Mouse (Mus musculus) midbrain, embryonic 12.5 days (tissue): Measurements from ENCODE around the gene Adam10. TPM values are rescaled to one million over a fixed set of nuclear protein-coding genes. Genes with fewer than 3 reads are reported as not detected.
A peak's percentile ranks its signal among the peaks of the same experiment; 100 is the strongest.

Experiments used
- ATAC-seq: fragments of 200-750 bp; cut with Nextera tagmentation; 2 replicates; pipeline ENCODE4 v1.8.0; 2017; ENCODE audit warnings: low read depth, moderate TSS enrichment, moderate library complexity; ENCODE audit not compliant: low FRiP score
- H3K27ac ChIP-seq: fragments of 300-500 bp; sonication (generic); replicated peaks from 2 replicates; pipeline ENCODE4 v1.5.1; 2016; ENCODE audit warnings: mild to moderate bottlenecking
- H3K27me3 ChIP-seq: fragments of 300-500 bp; sonication (generic); 2 replicates; pipeline ENCODE4 v1.6.1; 2016; ENCODE audit warnings: mild to moderate bottlenecking
- H3K36me3 ChIP-seq: fragments of 300-500 bp; sonication (generic); 2 replicates; pipeline ENCODE4 v1.6.1; 2016
- H3K4me1 ChIP-seq: fragments of 300-500 bp; sonication (generic); 2 replicates; pipeline ENCODE4 v1.6.1; 2016
- H3K4me2 ChIP-seq: fragments of 300-500 bp; sonication (generic); replicated peaks from 2 replicates; pipeline ENCODE4 v1.6.1; 2016; ENCODE audit warnings: mild to moderate bottlenecking, moderate library complexity
- H3K4me3 ChIP-seq: fragments of 300-500 bp; sonication (generic); 2 replicates; pipeline ENCODE4 v1.5.1; 2016; ENCODE audit warnings: mild to moderate bottlenecking
- H3K9ac ChIP-seq: fragments of 300-500 bp; sonication (generic); replicated peaks from 2 replicates; pipeline ENCODE4 v1.6.1; 2016; ENCODE audit warnings: mild to moderate bottlenecking, moderate library complexity
- H3K9me3 ChIP-seq: fragments of 300-500 bp; sonication (generic); 2 replicates; pipeline ENCODE4 v1.6.1; 2016; ENCODE audit warnings: mild to moderate bottlenecking
- WGBS: fragments of 180-500 bp; shearing (Covaris S2); methylation state at CpG from one replicate; pipeline ENCODE4 v1.1.7; 2016; 5-methylcytosine and 5-hydroxymethylcytosine counted together
- polyA plus RNA-seq: library from polyadenylated mRNA; unstranded; fragments of >200 nt; fragmentation: Nextera tagmentation; extraction: Ambion mirVana; gene quantifications from 2 replicates; pipeline ENCODE4 v1.2.1, GENCODE M21; 2016

Gene Adam10
- polyA plus RNA-seq: 82.6 and 88.4 TPM in 2 replicates

DNA sequence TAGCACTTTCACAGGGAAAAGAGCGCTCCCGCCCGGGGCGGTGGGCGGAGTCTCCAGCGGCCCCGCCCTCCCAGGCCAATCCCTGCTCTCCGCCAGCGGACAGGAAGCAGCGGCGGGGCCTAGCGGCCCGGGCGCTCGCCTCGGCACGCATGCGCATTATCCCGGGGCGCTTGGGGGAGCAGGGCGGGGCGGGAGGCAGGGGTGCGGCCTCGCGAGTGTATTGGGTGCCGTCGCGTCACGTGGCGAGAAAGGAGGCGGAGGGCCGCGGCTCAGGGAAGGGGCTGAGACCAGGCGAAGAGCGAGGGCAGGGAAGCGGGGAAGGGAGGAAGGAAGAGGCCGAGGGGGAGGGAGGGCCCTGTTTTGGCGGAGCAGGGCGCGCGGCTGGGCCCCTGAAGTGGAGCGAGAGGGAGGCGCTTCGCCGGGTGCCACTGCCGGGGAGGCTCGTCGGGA is at the start of gene Adam10:
Adam10 (plus strand) TSS at position 316 of the 450 bp plus-strand sequence.
- Histone ChIP-seq H3K4me3 (peak within 1 kb of the TSS; percentile 98), H3K9ac (peak within 1 kb of the TSS; percentile 96), H3K9me3 (no peaks in the 10 kb centered on the region), H3K27ac (peak within 1 kb of the TSS; percentile 98), H3K4me1 (peaks cover 16% of the 10 kb centered on the region), H3K27me3 (no peaks in the 10 kb centered on the region), H3K36me3 (no peaks in the 10 kb centered on the region), H3K4me2 (peak within 1 kb of the TSS; percentile 89)
- ATAC-seq: peak; percentile 99
- under 1% methylated on average over 42 of the region's 48 CpGs for WGBS

DNA sequence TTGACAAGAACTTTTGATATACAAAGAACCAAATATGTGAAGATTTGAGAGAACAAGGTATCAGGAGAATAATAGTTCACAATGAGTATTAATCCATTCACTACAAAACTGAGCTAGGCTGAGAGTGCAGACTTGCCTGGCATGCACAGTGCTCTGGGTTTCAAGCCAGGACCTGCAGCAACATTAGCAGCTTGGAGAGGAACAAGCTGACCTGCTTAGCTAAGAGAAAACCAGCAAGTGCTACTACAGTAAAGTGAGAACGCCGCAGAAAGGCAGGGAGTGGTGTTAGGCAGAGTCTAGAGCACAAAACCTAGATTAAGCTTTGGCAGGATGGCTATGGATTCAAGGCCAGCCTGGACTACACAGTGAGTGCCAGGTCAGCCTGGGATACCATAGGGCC is 49.1 kb upstream of the Adam10 start:
- Histone ChIP-seq H3K4me2 (no peak overlapping the region), H3K4me3 (no peak overlapping the region), H3K36me3 (no peaks in the 10 kb centered on the region), H3K9ac (no peak overlapping the region), H3K4me1 (no peaks in the 10 kb centered on the region), H3K27me3 (no peaks in the 10 kb centered on the region), H3K9me3 (no peaks in the 10 kb centered on the region), H3K27ac (no peak overlapping the region)
- WGBS: 80% methylated on average over 2 of the region's 2 CpGs
- no peak for ATAC-seq

DNA sequence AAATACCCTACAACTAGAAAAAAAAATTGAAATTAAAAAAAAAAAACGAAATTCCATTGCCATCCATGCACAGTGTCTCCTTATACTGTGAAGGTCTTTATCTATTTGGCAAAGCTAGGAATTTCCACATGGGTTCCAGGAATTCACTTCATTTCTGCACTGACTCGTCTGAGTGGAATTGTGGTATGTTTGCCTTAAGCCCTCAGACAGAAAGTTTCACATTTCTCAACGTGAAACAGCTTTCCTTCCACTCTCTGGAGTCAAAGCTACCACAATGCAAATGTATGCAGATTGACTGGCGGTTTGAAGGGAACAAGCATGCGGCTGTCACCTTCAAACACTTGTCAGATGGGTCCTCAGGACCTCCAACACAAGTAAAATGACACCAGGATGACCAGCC is 47.1 kb upstream of the Adam10 start:
- H3K4me2 ChIP-seq: no peak overlapping the region
- H3K4me3 ChIP-seq: no peak overlapping the region
- no peaks in the 10 kb centered on the region for H3K4me1 ChIP-seq
- H3K9ac ChIP-seq: no peak overlapping the region
- H3K27me3 ChIP-seq: no peaks in the 10 kb centered on the region
- no peak overlapping the region for H3K27ac ChIP-seq
- no peaks in the 10 kb centered on the region for H3K9me3 ChIP-seq
- no peaks in the 10 kb centered on the region for H3K36me3 ChIP-seq
- ATAC-seq: no peak
- 29% methylated on average over 5 of the region's 5 CpGs for WGBS

DNA sequence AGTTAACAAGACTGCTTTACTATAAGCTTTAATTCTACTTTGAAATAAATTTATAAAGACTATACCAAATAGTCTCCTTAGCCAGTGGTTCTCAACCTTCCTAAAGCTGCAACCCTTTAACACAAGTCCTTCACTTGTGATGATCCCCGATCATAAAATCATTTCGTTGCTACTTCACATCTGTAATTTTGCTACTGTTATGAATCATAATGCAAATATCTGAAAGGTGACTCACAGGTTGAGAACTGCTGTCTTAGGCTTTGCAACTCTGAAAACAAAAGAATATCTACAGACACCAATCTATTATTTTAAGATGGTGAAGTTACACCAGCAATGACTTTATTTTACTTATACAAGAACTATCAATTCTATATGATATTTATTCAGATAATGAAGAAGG is 42.0 kb upstream of the Adam10 start:
- WGBS: 92% methylated on average over 2 of the region's 2 CpGs
- Histone ChIP-seq H3K4me2 (no peak overlapping the region), H3K36me3 (no peaks in the 10 kb centered on the region), H3K9ac (no peak overlapping the region), H3K4me3 (no peak overlapping the region), H3K4me1 (no peaks in the 10 kb centered on the region), H3K9me3 (no peaks in the 10 kb centered on the region), H3K27me3 (no peaks in the 10 kb centered on the region), H3K27ac (no peak overlapping the region)
- no peak for ATAC-seq

- Histone ChIP-seq H3K4me3 (no peak overlapping the region), H3K4me2 (no peak overlapping the region), H3K27ac (no peak overlapping the region), H3K36me3 (no peaks in the 10 kb centered on the region), H3K9me3 (no peaks in the 10 kb centered on the region), H3K9ac (no peak overlapping the region), H3K27me3 (no peaks in the 10 kb centered on the region), H3K4me1 (peaks cover 5% of the 10 kb centered on the region)
- 93% methylated on average over 2 of the region's 2 CpGs for WGBS
- ATAC-seq: no peak
Measured at GRCm38 (mm10) chr9:70650260-70650659, 28.5 kb upstream of the Adam10 start.

- Histone ChIP-seq H3K36me3 (no peaks in the 10 kb centered on the region), H3K4me3 (no peak overlapping the region), H3K27me3 (no peaks in the 10 kb centered on the region), H3K4me2 (no peak overlapping the region), H3K4me1 (peaks cover 5% of the 10 kb centered on the region), H3K9me3 (no peaks in the 10 kb centered on the region), H3K27ac (no peak overlapping the region), H3K9ac (no peak overlapping the region)
- ATAC-seq: no peak
- 95% methylated on average over 1 of the region's 1 CpGs for whole genome bisulfite sequencing
Measured at GRCm38 (mm10) chr9:70650994-70651393, 27.8 kb upstream of the Adam10 start.

GRCm38 (mm10) chr9:70652221-70652620 is 26.6 kb upstream of the Adam10 start:
- H3K4me1 ChIP-seq: peaks cover 5% of the 10 kb centered on the region
- no peak overlapping the region for H3K4me3 ChIP-seq
- H3K27ac ChIP-seq: no peak overlapping the region
- 81% methylated on average over 2 of the region's 2 CpGs for WGBS
- H3K36me3 ChIP-seq: no peaks in the 10 kb centered on the region
- no peak overlapping the region for H3K4me2 ChIP-seq
- no peak overlapping the region for H3K9ac ChIP-seq
- no peaks in the 10 kb centered on the region for H3K9me3 ChIP-seq
- H3K27me3 ChIP-seq: no peaks in the 10 kb centered on the region
- no peak for ATAC-seq

DNA sequence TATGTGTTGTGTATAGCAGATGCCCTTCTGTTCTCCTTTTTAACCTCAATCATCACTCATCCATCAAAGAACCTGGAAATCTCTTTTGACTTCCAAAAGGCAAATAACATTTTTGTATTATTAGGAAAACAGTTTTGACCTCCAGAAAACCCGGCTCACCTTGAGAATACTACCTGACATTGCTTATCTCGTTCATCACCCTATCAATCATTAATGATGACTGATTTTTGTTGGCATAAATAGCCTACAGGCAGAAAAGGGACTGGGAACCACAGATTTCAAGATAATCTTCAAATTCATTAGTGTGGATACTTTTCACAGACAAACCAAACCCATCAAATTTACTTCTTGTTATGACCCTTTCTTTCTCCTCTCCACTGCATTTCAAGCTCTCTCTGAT is 24.9 kb upstream of the Adam10 start:
- Histone ChIP-seq H3K4me1 (peaks cover 8% of the 10 kb centered on the region), H3K9ac (no peak overlapping the region), H3K27me3 (no peaks in the 10 kb centered on the region), H3K36me3 (no peaks in the 10 kb centered on the region), H3K9me3 (no peaks in the 10 kb centered on the region), H3K4me3 (peak overlapping the region; percentile 15), H3K4me2 (peak overlapping the region; percentile 36), H3K27ac (no peak overlapping the region)
- WGBS: 84% methylated on average over 2 of the region's 2 CpGs
- ATAC-seq: no peak

DNA sequence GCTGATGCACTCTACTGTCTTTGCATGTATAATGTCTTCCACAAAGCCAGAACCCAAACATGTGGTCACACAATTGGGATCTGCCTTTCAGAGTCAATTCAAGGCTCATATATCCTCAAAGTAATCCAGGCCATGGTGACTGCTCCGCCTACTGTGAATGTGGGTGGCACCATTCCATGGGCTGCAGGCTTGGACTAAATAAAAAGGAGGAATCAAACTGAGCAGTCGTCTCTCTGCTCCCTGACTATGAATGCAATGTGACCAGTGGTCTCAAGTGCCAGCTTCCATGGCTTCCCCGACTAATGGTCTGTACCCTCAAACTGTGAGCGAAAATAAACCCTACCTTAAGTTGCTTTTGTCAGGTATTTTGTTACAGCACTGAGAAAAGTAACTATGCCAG is 24.3 kb upstream of the Adam10 start:
- Histone ChIP-seq H3K9ac (no peak overlapping the region), H3K4me1 (peaks cover 8% of the 10 kb centered on the region), H3K27me3 (no peaks in the 10 kb centered on the region), H3K36me3 (no peaks in the 10 kb centered on the region), H3K27ac (no peak overlapping the region), H3K4me2 (peak overlapping the region; percentile 36), H3K9me3 (no peaks in the 10 kb centered on the region), H3K4me3 (peak overlapping the region; percentile 15)
- ATAC-seq: no peak
- WGBS: 66% methylated on average over 4 of the region's 4 CpGs

DNA sequence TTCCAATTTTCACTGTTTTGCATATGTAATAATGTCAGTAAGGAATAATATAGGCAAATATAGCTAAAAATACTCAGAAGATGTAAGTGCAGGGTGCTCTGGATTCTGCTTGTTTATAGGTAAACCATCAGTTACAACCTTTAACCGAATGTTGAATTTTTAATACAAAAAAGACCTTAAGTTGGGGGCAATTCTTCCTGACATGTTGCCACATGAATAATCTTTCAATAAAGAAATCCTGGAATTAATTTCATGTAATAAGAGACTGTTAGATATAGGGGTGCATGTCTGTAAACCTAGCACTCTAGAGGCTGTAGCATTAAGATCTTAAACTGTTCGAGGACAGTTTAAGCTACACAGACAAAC is 23.1 kb upstream of the Adam10 start:
- Histone ChIP-seq H3K27me3 (no peaks in the 10 kb centered on the region), H3K27ac (no peak overlapping the region), H3K4me3 (peak overlapping the region; percentile 90), H3K4me2 (peak overlapping the region; percentile 81), H3K9ac (0 out of 2 replicates have a peak overlapping the region, but pooled peaks have one; percentile 7), H3K4me1 (peaks cover 8% of the 10 kb centered on the region), H3K36me3 (no peaks in the 10 kb centered on the region), H3K9me3 (no peaks in the 10 kb centered on the region)
- WGBS: 37% methylated on average over 2 of the region's 2 CpGs
- no peak for ATAC-seq

GRCm38 (mm10) chr9:70656130-70657007 is 22.4 kb upstream of the Adam10 start, which contains the start of gene Gm10642:
TSS of gene Gm10642 (plus strand) at chr9:70656251.
- H3K36me3 ChIP-seq: no peaks in the 10 kb centered on the region
- H3K4me3 ChIP-seq: peak within 1 kb of the TSS; percentile 90
- H3K9me3 ChIP-seq: no peaks in the 10 kb centered on the region
- peak within 1 kb of the TSS; percentile 95 for H3K27ac ChIP-seq
- peak within 1 kb of the TSS; percentile 81 for H3K4me2 ChIP-seq
- H3K27me3 ChIP-seq: no peaks in the 10 kb centered on the region
- H3K4me1 ChIP-seq: peaks cover 8% of the 10 kb centered on the region
- H3K9ac ChIP-seq: peak within 1 kb of the TSS; percentile 91
- WGBS: under 1% methylated on average over 69 of the region's 72 CpGs
- peak; percentile 67 for ATAC-seq

DNA sequence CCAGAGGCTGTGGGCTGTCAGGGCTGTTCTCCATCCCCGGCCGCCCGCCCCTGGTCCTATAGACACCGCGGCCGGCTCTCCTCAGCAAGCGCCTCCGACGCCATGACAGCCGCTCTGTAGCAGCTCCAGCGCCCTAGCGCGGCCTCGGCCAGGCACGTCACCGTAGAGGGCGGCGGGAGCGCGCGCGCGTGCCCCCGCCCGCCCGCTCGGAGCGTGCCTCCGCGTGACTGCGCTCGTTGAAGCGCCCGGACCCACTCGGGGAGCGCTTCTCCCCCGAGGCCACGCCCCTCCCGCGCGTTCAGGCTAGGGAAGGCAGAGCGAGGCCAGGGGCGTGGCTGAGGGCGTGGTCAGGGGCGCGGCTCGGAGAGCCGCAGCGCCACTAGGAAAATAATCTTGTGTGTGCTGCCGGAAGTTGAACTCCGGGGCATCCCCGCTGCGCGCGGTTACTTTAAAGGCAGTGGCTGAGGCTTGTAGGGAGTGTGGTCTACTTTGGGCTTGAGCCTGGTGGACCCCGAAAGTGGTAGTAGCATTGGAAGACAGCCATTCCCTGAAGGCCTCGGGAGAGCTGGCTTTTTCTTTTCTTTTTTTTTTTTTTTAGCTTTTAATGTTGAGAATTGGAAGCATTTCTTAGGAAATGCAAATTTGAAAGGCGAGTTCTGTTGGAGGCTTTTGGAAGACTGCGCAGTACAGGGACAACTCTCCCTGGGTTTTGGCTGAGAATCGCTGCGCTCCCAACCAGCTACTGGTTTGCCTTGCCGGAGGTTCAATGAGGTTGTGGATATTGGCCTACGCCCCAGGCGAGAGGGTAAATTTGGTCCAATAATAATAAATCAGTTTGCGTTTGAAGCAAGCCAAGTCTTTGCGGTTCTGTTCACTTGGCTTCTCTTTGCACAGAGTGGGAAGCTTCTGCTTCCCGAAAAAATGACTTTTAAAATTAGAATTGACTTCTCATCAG is 21.5 kb upstream of the Adam10 start, which contains the start of gene Mindy2:
Mindy2 (minus strand) TSS at position 162 of the 955 bp plus-strand sequence.
- peak; percentile 97 for ATAC-seq
- 2% methylated on average over 67 of the region's 67 CpGs for WGBS

More for the DNA sequence above, 21.5 kb upstream of the Adam10 start, which contains the start of gene Mindy2:
- peak within 1 kb of the TSS; percentile 90 for H3K4me3 ChIP-seq
- H3K9me3 ChIP-seq: no peaks in the 10 kb centered on the region
- peak within 1 kb of the TSS; percentile 95 for H3K27ac ChIP-seq
- no peaks in the 10 kb centered on the region for H3K27me3 ChIP-seq
- H3K4me1 ChIP-seq: peaks cover 8% of the 10 kb centered on the region
- H3K36me3 ChIP-seq: no peaks in the 10 kb centered on the region
- peak within 1 kb of the TSS; percentile 81 for H3K4me2 ChIP-seq
- peak within 1 kb of the TSS; percentile 91 for H3K9ac ChIP-seq
